Mouse (Mus musculus) embryonic facial prominence, embryonic 14.5 days (tissue): ENCODE data around the gene Ndufa1. TPM values are rescaled to one million over a fixed set of nuclear protein-coding genes. Genes with fewer than 3 reads are reported as not detected.
"Not testable (repeated sequence)": the region's sequence is repeated elsewhere in the genome, so short reads cannot be mapped to it uniquely, and the experiment has no call there.

Experiments
- ATAC-seq: fragments of 200-750 bp; cut with Nextera tagmentation; 2 replicates; pipeline ENCODE4 v1.8.0; 2017; ENCODE audit warnings: low read depth, moderate number of reproducible peaks, moderate TSS enrichment
- DNase-seq: peaks from one replicate; pipeline ENCODE4 v3.0.0-alpha.2; 2015; ENCODE audit warnings: low spot score
- H3K27ac ChIP-seq: fragments of 300-500 bp; sonication (generic); replicated peaks from 2 replicates; pipeline ENCODE4 v1.5.1; 2014; ENCODE audit warnings: low read depth, mild to moderate bottlenecking, low read length, moderate library complexity
- H3K27me3 ChIP-seq: fragments of 300-500 bp; sonication (generic); replicated peaks from 2 replicates; pipeline ENCODE4 v1.6.1; 2014; ENCODE audit warnings: low read length; ENCODE audit not compliant: control insufficient read depth, insufficient read depth
- H3K36me3 ChIP-seq: fragments of 300-500 bp; sonication (generic); 2 replicates; pipeline ENCODE4 v1.6.1; 2014; ENCODE audit warnings: low read length, mixed read lengths; ENCODE audit not compliant: control insufficient read depth, insufficient read depth
- H3K4me1 ChIP-seq: fragments of 300-500 bp; sonication (generic); 2 replicates; pipeline ENCODE4 v1.6.1; 2014; ENCODE audit warnings: antibody characterized with exemption, low read length; ENCODE audit not compliant: control insufficient read depth, insufficient read depth
- H3K4me2 ChIP-seq: fragments of 300-500 bp; sonication (generic); 2 replicates; pipeline ENCODE4 v1.6.1; 2014; ENCODE audit warnings: low read depth, mild to moderate bottlenecking, low read length, moderate library complexity, mixed read lengths
- H3K4me3 ChIP-seq: fragments of 300-500 bp; sonication (generic); 2 replicates; pipeline ENCODE4 v1.5.1; 2014; ENCODE audit warnings: low read depth, mild to moderate bottlenecking, low read length
- H3K9ac ChIP-seq: fragments of 300-500 bp; sonication (generic); 2 replicates; pipeline ENCODE4 v1.6.1; 2014; ENCODE audit warnings: low read depth, mild to moderate bottlenecking, low read length, moderate library complexity, mixed read lengths
- H3K9me3 ChIP-seq: fragments of 300-500 bp; sonication (generic); 2 replicates; pipeline ENCODE4 v1.6.1; 2016; ENCODE audit warnings: low read length; ENCODE audit not compliant: control insufficient read depth
- WGBS: fragments of 180-500 bp; shearing (Covaris S2); extraction: QIAGEN DNeasy Blood & Tissue Kit; methylation state at CpG from one replicate; pipeline ENCODE4 v1.1.7; 2014; 5-methylcytosine and 5-hydroxymethylcytosine counted together
- polyA plus RNA-seq: library from polyadenylated mRNA; unstranded; fragments of >200 nt; fragmentation: Nextera tagmentation; extraction: Ambion mirVana; gene quantifications from 2 replicates; pipeline ENCODE4 v1.2.1, GENCODE M21; 2014

The Ndufa1 gene
- polyA plus RNA-seq, 1 experiment from 2014 or later, result 531 TPM

GRCm38 (mm10) chrX:37167085-37167484 lies 23.9 kb downstream of the Ndufa1 start:
- Histone ChIP-seq H3K4me1 (no peaks in the 10 kb centered on the region), H3K36me3 (no peaks in the 10 kb centered on the region), H3K27me3 (no peaks in the 10 kb centered on the region), H3K27ac (no peak overlapping the region), H3K9me3 (no peaks in the 10 kb centered on the region), H3K4me3 (no peak overlapping the region), H3K4me2 (no peak overlapping the region), H3K9ac (no peak overlapping the region)
- no peak for ATAC-seq
- 23% methylated on average over 3 of the region's 3 CpGs for WGBS
- DNase-seq, result peak; percentile 44

- ATAC-seq (no peak), DNase-seq (no peak)
- WGBS, result 77% methylated on average over 18 of the region's 18 CpGs
- Histone ChIP-seq H3K9me3 (no peaks in the 10 kb centered on the region), H3K27me3 (no peaks in the 10 kb centered on the region), H3K4me2 (no peak overlapping the region), H3K4me3 (no peak overlapping the region), H3K36me3 (no peaks in the 10 kb centered on the region), H3K9ac (no peak overlapping the region), H3K27ac (no peak overlapping the region), H3K4me1 (no peaks in the 10 kb centered on the region)
These were observed 27.8 kb downstream of the Ndufa1 start for GRCm38 (mm10) chrX:37163115-37163514.

- DNase-seq, result no peak
- no peak overlapping the region for H3K4me2 ChIP-seq
- H3K27me3 ChIP-seq, result no peaks in the 10 kb centered on the region
- H3K36me3 ChIP-seq, result no peaks in the 10 kb centered on the region
- H3K4me3 ChIP-seq, result no peak overlapping the region
- ATAC-seq, result no peak
- H3K27ac ChIP-seq, result no peak overlapping the region
- H3K9me3 ChIP-seq, result no peaks in the 10 kb centered on the region
- H3K4me1 ChIP-seq, result no peaks in the 10 kb centered on the region
- H3K9ac ChIP-seq, result no peak overlapping the region
- 85% methylated on average over 10 of the region's 10 CpGs for WGBS
These were observed 29.8 kb downstream of the Ndufa1 start for GRCm38 (mm10) chrX:37161169-37161568.

DNA sequence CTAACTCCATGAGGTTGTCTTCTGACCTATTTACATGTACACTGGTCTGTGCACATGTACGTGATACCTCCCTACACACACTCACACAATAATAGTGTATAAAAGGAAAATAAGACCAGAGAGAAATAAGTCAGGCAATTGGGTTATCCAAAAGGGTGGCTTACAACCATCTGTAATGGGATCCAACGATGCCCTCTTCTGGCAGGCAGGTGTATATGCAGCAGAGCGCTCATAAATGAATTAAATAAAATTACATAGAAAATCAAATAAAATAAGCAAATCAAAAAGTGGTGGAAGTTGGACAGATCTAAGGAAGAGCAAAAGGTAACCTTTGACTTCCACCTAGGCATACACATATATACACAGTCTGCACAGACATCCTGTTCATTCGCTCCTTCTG lies 33.1 kb downstream of the Ndufa1 start:
- no peak for ATAC-seq
- Histone ChIP-seq H3K27me3 (no peaks in the 10 kb centered on the region), H3K36me3 (no peaks in the 10 kb centered on the region), H3K4me1 (no peaks in the 10 kb centered on the region), H3K9me3 (no peaks in the 10 kb centered on the region), H3K4me3 (no peak overlapping the region), H3K27ac (no peak overlapping the region), H3K9ac (no peak overlapping the region), H3K4me2 (no peak overlapping the region)
- no peak for DNase-seq
- 58% methylated on average over 4 of the region's 4 CpGs for WGBS

DNA sequence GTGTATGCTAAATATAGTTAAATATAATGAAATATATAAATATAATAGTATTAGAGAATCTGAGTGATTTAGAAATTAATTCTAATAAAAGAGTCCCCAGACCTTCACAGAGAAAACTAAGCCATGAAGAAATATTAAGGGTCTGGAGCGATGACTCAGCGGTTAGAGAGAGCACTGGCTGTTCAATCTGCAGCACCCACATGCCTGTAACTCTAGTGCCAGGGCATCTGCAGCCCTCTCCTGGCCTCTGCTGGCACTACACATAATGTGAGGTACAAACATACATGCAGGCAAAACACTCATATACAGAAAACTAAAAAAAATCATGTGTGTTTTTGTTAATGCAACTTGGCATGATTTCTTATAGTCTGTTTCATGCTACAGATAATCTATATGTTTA lies 46.0 kb downstream of the Ndufa1 start:
- no peak overlapping the region for H3K27ac ChIP-seq
- H3K36me3 ChIP-seq, result peaks cover 26% of the 10 kb centered on the region; the same call in 1 of the 2 replicates
- no peaks in the 10 kb centered on the region for H3K4me1 ChIP-seq
- H3K9ac ChIP-seq, result no peak overlapping the region
- no peak overlapping the region for H3K4me3 ChIP-seq
- ATAC-seq (no peak), DNase-seq (peak; percentile 10)
- H3K4me2 ChIP-seq, result no peak overlapping the region
- H3K27me3 ChIP-seq, result no peaks in the 10 kb centered on the region
- 93% methylated on average over 2 of the region's 2 CpGs for WGBS
- no peaks in the 10 kb centered on the region for H3K9me3 ChIP-seq

DNA sequence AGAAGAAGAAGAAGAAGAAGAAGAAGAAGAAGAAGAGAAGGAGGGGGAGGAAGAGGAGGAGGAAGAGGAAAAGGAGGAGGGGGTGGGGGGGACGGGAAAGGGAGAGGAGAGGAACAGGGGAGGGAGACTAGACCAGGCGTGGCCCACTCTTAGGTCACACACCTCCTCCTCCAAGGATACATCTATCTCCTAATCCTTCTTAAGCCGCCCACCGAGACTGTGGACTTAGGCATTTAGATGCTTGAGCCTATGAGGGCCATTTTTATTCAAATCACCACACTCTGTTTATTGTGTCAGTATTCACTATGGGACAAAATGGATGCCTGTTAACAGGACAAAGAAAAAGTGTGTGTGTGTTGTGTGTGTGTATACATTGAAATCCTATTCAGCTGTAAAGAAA lies 46.5 kb downstream of the Ndufa1 start:
- H3K4me3 ChIP-seq, H3K4me1 ChIP-seq, ATAC-seq, H3K4me2 ChIP-seq, H3K9me3 ChIP-seq, H3K27ac ChIP-seq, DNase-seq, H3K27me3 ChIP-seq, H3K9ac ChIP-seq: not testable (repeated sequence)
- WGBS, result 75% methylated on average over 1 of the region's 4 CpGs
- H3K36me3 ChIP-seq, result peaks cover 26% of the 10 kb centered on the region; the same call in 1 of the 2 replicates

DNA sequence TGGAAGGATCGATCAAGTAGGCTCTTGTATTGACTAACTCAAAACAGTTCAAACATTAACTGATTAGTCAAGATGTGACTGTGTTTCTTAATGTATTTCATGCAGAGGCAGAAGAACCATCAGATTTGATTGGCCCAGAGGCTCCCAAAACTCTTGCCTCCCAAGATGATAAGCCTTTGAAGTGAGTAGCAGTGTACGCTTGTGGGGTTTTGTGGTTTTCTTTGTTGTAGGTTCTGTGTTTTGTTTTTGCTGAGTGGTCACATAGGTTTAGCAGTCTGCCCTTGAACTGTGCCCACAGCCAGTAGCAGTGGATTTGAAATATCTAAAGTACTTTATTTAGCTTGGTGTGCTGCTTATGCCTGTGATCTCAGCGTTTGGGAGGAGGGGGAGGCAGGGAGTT lies 49.2 kb downstream of the Ndufa1 start:
- no peak overlapping the region for H3K4me2 ChIP-seq
- no peaks in the 10 kb centered on the region for H3K9me3 ChIP-seq
- WGBS, result 88% methylated on average over 3 of the region's 3 CpGs
- no peaks in the 10 kb centered on the region for H3K4me1 ChIP-seq
- H3K9ac ChIP-seq, result no peak overlapping the region
- no peaks in the 10 kb centered on the region for H3K27me3 ChIP-seq
- DNase-seq (no peak), ATAC-seq (no peak)
- H3K36me3 ChIP-seq, result peaks cover 41% of the 10 kb centered on the region; the same call in 1 of the 2 replicates
- H3K27ac ChIP-seq, result no peak overlapping the region
- no peak overlapping the region for H3K4me3 ChIP-seq

Other genes with a start within 250 kb of the Ndufa1 start
- gene Sept6, start 199.4 kb downstream of the Ndufa1 start, polyA plus RNA-seq, result 30.5 and 37.3 TPM in 2 replicates
- gene Sowahd, start 142.3 kb downstream of the Ndufa1 start, polyA plus RNA-seq, result 0.30 and 0.35 TPM in 2 replicates
- 616 and 763 TPM in 2 replicates for gene Rpl39, start 105.8 kb downstream of the Ndufa1 start, polyA plus RNA-seq
- gene Upf3b, start 80.8 kb downstream of the Ndufa1 start, polyA plus RNA-seq, result 12.2 and 13.4 TPM in 2 replicates
- 12.6 and 13.2 TPM in 2 replicates for gene Nkap, start 64.4 kb downstream of the Ndufa1 start, polyA plus RNA-seq
- 0.26 and 0.82 TPM in 2 replicates for gene Akap14, start 22.3 kb downstream of the Ndufa1 start, polyA plus RNA-seq
- 8.8 and 9.9 TPM in 2 replicates for gene Rnf113a1, start 82 bp upstream of the Ndufa1 start, polyA plus RNA-seq
- not detected in 2 replicates for gene Gm9, start 19.9 kb upstream of the Ndufa1 start, polyA plus RNA-seq
- not detected in 2 replicates for gene Rhox1, start 31.1 kb upstream of the Ndufa1 start, polyA plus RNA-seq
- not detected in 2 replicates for gene Rhox2a, start 53.8 kb upstream of the Ndufa1 start, polyA plus RNA-seq
- gene Rhox3a, start 58.8 kb upstream of the Ndufa1 start, polyA plus RNA-seq, result not detected in 2 replicates
- not detected in 2 replicates for gene Rhox4a, start 74.2 kb upstream of the Ndufa1 start, polyA plus RNA-seq
- not detected in 2 replicates for gene Rhox3a2, start 188.9 kb upstream of the Ndufa1 start, polyA plus RNA-seq
- 0.81 and 1.0 TPM in 2 replicates for gene Rhox4a2, start 199.7 kb upstream of the Ndufa1 start, polyA plus RNA-seq
- gene Rhox2b, start 220.9 kb upstream of the Ndufa1 start, polyA plus RNA-seq, result not detected in 2 replicates
- gene Rhox4b, start 241.3 kb upstream of the Ndufa1 start, polyA plus RNA-seq, result 0.40 and 0.68 TPM in 2 replicates